Mouse (Mus musculus) neural tube, embryonic 12.5 days (tissue): ENCODE measurements around the gene Npdc1. TPM values are rescaled to one million over a fixed set of nuclear protein-coding genes. Genes with fewer than 3 reads are reported as not detected.
A peak's percentile ranks its signal among the peaks of the same experiment; 100 is the strongest.
"Not testable (repeated sequence)": the region's sequence is repeated elsewhere in the genome, so short reads cannot be mapped to it uniquely, and the experiment has no call there.

ENCODE experiments used
- ATAC-seq: fragments of 200-750 bp; cut with Nextera tagmentation; 2 replicates; pipeline ENCODE4 v1.8.0; 2017; ENCODE audit warnings: low read depth, mild to moderate bottlenecking, moderate TSS enrichment, moderate library complexity; ENCODE audit not compliant: low FRiP score
- H3K27ac ChIP-seq: fragments of 300-500 bp; sonication (generic); 2 replicates; pipeline ENCODE4 v1.5.1; 2016
- H3K27me3 ChIP-seq: fragments of 300-500 bp; sonication (generic); replicated peaks from 2 replicates; pipeline ENCODE4 v1.6.1; 2016; ENCODE audit warnings: mild to moderate bottlenecking
- H3K36me3 ChIP-seq: fragments of 300-500 bp; sonication (generic); 2 replicates; pipeline ENCODE4 v1.6.1; 2016; ENCODE audit warnings: mild to moderate bottlenecking
- H3K4me1 ChIP-seq: fragments of 300-500 bp; sonication (generic); 2 replicates; pipeline ENCODE4 v1.6.1; 2016
- H3K4me2 ChIP-seq: fragments of 300-500 bp; sonication (generic); replicated peaks from 2 replicates; pipeline ENCODE4 v1.6.1; 2016; ENCODE audit warnings: mild to moderate bottlenecking
- H3K4me3 ChIP-seq: fragments of 300-500 bp; sonication (generic); 2 replicates; pipeline ENCODE4 v1.5.1; 2016
- H3K9ac ChIP-seq: fragments of 300-500 bp; sonication (generic); 2 replicates; pipeline ENCODE4 v1.6.1; 2016; ENCODE audit warnings: mild to moderate bottlenecking
- H3K9me3 ChIP-seq: fragments of 300-500 bp; sonication (generic); 2 replicates; pipeline ENCODE4 v1.6.1; 2016; ENCODE audit warnings: mild to moderate bottlenecking
- WGBS: fragments of 180-500 bp; shearing (Covaris S2); methylation state at CpG from one replicate; pipeline ENCODE4 v1.1.7; 2016; 5-methylcytosine and 5-hydroxymethylcytosine counted together
- polyA plus RNA-seq: library from polyadenylated mRNA; unstranded; fragments of >200 nt; fragmentation: Nextera tagmentation; extraction: Ambion mirVana; gene quantifications from 2 replicates; pipeline ENCODE4 v1.2.1, GENCODE M21; 2016

Npdc1 gene
- polyA plus RNA-seq, 1 experiment from 2014 or later, result 266 TPM

GRCm38 (mm10) chr2:25398065-25398464 is 1.1 kb upstream of the Npdc1 start:
- 86% methylated on average over 7 of the region's 7 CpGs for WGBS
- Histone ChIP-seq H3K27me3 (peaks cover 76% of the 10 kb centered on the region), H3K9ac (no peak overlapping the region), H3K27ac (no peak overlapping the region), H3K9me3 (no peaks in the 10 kb centered on the region), H3K4me2 (no peak overlapping the region), H3K36me3 (no peaks in the 10 kb centered on the region), H3K4me3 (no peak overlapping the region), H3K4me1 (peaks cover 26% of the 10 kb centered on the region)
- no peak for ATAC-seq

- no peak overlapping the region for H3K9ac ChIP-seq
- no peak for ATAC-seq
These were observed 1.1 kb downstream of the Npdc1 start for GRCm38 (mm10) chr2:25400291-25400690.

DNA sequence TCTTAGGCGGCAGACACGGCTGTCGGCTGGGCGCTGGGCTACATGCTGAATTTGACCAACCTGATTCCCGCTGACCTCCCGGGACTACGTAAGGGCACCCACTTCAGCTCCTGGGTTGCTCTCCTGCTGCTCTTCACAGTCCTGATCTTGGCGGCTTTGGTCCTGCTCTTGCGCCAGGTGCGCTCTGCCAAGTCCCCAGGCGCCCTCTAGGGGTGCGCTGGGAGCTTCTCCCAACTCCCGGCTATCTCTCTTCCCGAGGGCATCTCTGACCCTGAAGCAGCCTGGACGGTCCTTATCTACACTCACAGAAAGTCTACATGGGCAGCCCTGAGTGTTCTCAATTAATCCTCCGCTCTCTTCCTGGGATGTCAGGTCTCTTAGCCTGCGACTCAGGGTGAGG is 1.6 kb downstream of the Npdc1 start:
- 2% methylated on average over 17 of the region's 17 CpGs for WGBS
- ATAC-seq, result no peak
- Histone ChIP-seq H3K27ac (no peak overlapping the region), H3K27me3 (peaks cover 57% of the 10 kb centered on the region), H3K4me1 (peaks cover 35% of the 10 kb centered on the region), H3K9me3 (no peaks in the 10 kb centered on the region), H3K9ac (no peak overlapping the region), H3K4me3 (peak overlapping the region; percentile 9; the same call in 1 of the 2 replicates), H3K36me3 (no peaks in the 10 kb centered on the region), H3K4me2 (peak overlapping the region; percentile 51)

More at GRCm38 (mm10) chr2:25400291-25400690, 1.1 kb downstream of the Npdc1 start:
- H3K4me1 ChIP-seq, result peaks cover 37% of the 10 kb centered on the region
- H3K36me3 ChIP-seq, result no peaks in the 10 kb centered on the region
- no peak overlapping the region for H3K27ac ChIP-seq
- H3K4me3 ChIP-seq, result peak overlapping the region; percentile 9; the same call in 1 of the 2 replicates
- 21% methylated on average over 16 of the region's 16 CpGs for WGBS
- H3K27me3 ChIP-seq, result peaks cover 61% of the 10 kb centered on the region
- H3K9me3 ChIP-seq, result no peaks in the 10 kb centered on the region
- H3K4me2 ChIP-seq, result peak overlapping the region; percentile 51

GRCm38 (mm10) chr2:25402377-25402971 is 3.3 kb downstream of the Npdc1 start:
- ATAC-seq, result peak; percentile 65
- Histone ChIP-seq H3K4me3 (peak overlapping the region; percentile 89), H3K27me3 (peaks cover 39% of the 10 kb centered on the region), H3K4me1 (peaks cover 29% of the 10 kb centered on the region), H3K9me3 (no peaks in the 10 kb centered on the region), H3K36me3 (peaks cover 7% of the 10 kb centered on the region; the same call in 1 of the 2 replicates), H3K27ac (no peak overlapping the region; the same call in 1 of the 2 replicates), H3K9ac (peak overlapping the region; percentile 98), H3K4me2 (peak overlapping the region; percentile 76)
- under 1% methylated on average over 13 of the region's 13 CpGs for WGBS

DNA sequence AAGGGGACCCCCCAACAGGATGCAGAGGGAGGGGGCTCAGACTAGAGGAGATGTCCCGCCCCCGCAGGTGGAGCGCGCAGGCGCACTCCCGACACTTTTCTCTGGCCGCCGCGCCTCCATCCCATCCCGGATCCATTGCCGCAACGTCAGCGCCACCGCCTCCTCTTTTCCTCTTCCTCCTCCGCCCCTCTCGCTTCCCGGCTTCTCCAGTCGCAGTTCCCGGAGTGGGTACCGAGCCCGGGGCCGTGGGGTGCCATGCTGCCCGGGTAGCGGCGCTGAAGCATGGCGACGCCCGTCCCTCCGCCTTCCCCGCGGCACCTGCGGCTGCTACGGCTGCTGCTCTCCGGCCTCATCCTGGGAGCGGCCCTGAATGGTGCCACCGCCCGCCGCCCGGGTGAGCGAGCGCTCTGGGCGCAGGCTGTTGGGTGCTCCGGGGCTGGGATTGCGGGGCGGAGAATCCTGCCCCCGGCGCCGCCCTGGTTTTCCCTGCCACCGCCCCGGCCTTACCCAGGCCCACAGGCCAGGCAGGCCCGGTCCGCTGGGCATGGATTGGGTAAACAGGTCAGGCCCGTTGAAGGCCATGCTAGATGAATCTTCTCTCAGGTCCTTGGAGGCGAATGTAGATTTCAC is 3.9 kb downstream of the Npdc1 start:
- under 1% methylated on average over 54 of the region's 54 CpGs for WGBS
- H3K27ac ChIP-seq, result peak overlapping the region; percentile 60

DNA sequence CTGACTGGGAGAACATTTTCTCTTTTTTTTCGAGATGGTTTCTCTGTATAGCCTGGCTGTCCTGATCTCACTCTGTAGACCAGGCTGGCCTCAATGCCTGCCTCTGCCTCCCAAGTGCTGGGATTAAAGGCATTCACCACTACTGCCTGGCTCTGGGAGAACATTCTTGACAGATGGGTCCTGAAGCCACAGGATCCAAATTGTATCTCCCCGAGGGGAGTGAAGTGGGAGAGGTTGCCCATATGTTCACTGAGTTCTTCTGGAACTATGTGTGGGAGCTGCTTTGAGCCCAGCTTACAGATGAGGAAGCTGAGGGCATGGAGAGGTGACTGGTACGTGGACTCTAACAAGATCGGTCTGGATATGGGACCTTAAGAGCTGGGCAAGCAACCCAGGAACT is 4.8 kb downstream of the Npdc1 start:
- H3K27me3 ChIP-seq, result peaks cover 24% of the 10 kb centered on the region
- WGBS, result 82% methylated on average over 4 of the region's 4 CpGs

More for the DNA sequence above, 3.9 kb downstream of the Npdc1 start:
- Histone ChIP-seq H3K27me3 (peaks cover 33% of the 10 kb centered on the region), H3K4me2 (peak overlapping the region; percentile 76), H3K36me3 (peaks cover 13% of the 10 kb centered on the region), H3K9ac (peak overlapping the region; percentile 98), H3K4me3 (peak overlapping the region; percentile 89), H3K9me3 (no peaks in the 10 kb centered on the region), H3K4me1 (peaks cover 29% of the 10 kb centered on the region)
- peak; percentile 77 for ATAC-seq

GRCm38 (mm10) chr2:25408908-25409307 is 9.8 kb downstream of the Npdc1 start:
- Histone ChIP-seq H3K27me3 (0 out of 2 replicates have a peak, but pooled peaks cover 4% of the 10 kb centered on the region), H3K9me3 (no peaks in the 10 kb centered on the region), H3K9ac (no peak overlapping the region), H3K36me3 (peaks cover 34% of the 10 kb centered on the region), H3K4me1 (peaks cover 14% of the 10 kb centered on the region), H3K4me3 (no peak overlapping the region), H3K4me2 (no peak overlapping the region), H3K27ac (no peak overlapping the region)
- WGBS, result 88% methylated on average over 10 of the region's 10 CpGs
- no peak for ATAC-seq

More for the DNA sequence above, 4.8 kb downstream of the Npdc1 start:
- no peak for ATAC-seq
- Histone ChIP-seq H3K4me3 (peak overlapping the region; percentile 89), H3K4me2 (peak overlapping the region; percentile 76), H3K36me3 (peaks cover 20% of the 10 kb centered on the region), H3K27ac (no peak overlapping the region), H3K9me3 (no peaks in the 10 kb centered on the region), H3K9ac (peak overlapping the region; percentile 98), H3K4me1 (peaks cover 29% of the 10 kb centered on the region)

DNA sequence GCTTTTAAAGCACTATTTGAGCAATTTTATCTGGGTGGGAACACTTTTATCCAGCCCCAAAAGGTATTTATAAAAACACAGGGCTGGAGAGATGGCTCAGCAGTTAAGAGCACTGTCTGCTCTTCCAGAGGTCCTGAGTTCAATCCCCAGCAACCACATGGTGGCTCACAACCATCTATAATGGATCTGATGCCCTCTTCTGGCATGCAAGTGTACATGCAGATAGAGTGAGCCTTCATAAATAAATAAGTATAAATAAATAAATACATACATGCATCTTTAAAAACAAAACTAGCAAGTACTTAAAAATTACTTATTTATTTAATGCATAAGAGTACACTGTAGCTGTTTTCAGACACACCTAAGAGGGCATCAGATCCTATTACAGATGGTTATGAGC is 14.3 kb downstream of the Npdc1 start:
- not testable (repeated sequence) for H3K9ac ChIP-seq, H3K4me1 ChIP-seq, H3K9me3 ChIP-seq, H3K4me2 ChIP-seq, H3K4me3 ChIP-seq, H3K27me3 ChIP-seq, H3K27ac ChIP-seq, ATAC-seq
- peaks cover 20% of the 10 kb centered on the region for H3K36me3 ChIP-seq

GRCm38 (mm10) chr2:25417426-25417825 is 18.3 kb downstream of the Npdc1 start:
- no peaks in the 10 kb centered on the region for H3K9me3 ChIP-seq
- no peak overlapping the region for H3K4me3 ChIP-seq
- 25% methylated on average over 3 of the region's 3 CpGs for WGBS
- H3K4me2 ChIP-seq, result no peak overlapping the region
- H3K9ac ChIP-seq, result no peak overlapping the region
- H3K27me3 ChIP-seq, result no peaks in the 10 kb centered on the region
- ATAC-seq, result no peak
- no peaks in the 10 kb centered on the region for H3K4me1 ChIP-seq
- H3K27ac ChIP-seq, result no peak overlapping the region
- H3K36me3 ChIP-seq, result no peaks in the 10 kb centered on the region; the same call in 1 of the 2 replicates

DNA sequence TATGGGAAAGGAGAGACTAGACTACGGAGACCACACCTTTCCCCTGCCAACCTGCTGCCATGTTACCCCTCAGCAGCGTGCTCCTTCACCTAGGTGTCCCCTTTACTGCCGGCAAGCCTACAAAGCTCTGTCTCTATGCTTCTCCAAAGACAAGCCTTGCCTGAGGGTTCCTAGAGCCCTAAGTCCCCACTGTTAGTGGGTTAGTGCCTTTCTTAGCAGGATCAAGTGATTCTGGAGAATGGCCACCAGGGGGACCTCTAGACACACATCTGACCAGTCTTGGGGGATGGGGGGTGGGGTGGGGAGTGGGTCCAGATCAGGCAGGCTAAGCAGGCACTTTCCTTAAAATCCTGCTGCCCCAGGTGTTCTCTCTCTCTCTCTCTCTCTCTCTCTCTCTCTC is 22.7 kb downstream of the Npdc1 start:
- 16% methylated on average over 3 of the region's 3 CpGs for WGBS
- Histone ChIP-seq H3K9me3 (no peaks in the 10 kb centered on the region), H3K36me3 (no peaks in the 10 kb centered on the region), H3K4me1 (no peaks in the 10 kb centered on the region), H3K9ac (no peak overlapping the region), H3K27ac (no peak overlapping the region), H3K27me3 (peaks cover 28% of the 10 kb centered on the region), H3K4me3 (no peak overlapping the region), H3K4me2 (no peak overlapping the region)
- peak; percentile 18; the same call in 1 of the 2 replicates for ATAC-seq

- H3K4me3 ChIP-seq, result no peak within 1 kb of the TSS
- peaks cover 28% of the 10 kb centered on the region for H3K27me3 ChIP-seq
- no peak within 1 kb of the TSS for H3K4me2 ChIP-seq
- no peaks in the 10 kb centered on the region for H3K36me3 ChIP-seq
- no peak within 1 kb of the TSS for H3K27ac ChIP-seq
- ATAC-seq, result no peak
- 73% methylated on average over 17 of the region's 17 CpGs for WGBS
- no peaks in the 10 kb centered on the region for H3K4me1 ChIP-seq
- no peaks in the 10 kb centered on the region for H3K9me3 ChIP-seq
- H3K9ac ChIP-seq, result no peak within 1 kb of the TSS
These were observed 23.6 kb downstream of the Npdc1 start, which contains the start of gene Fut7 for GRCm38 (mm10) chr2:25422587-25423410. Gene Fut7 (plus strand): TSS chr2:25423267.

DNA sequence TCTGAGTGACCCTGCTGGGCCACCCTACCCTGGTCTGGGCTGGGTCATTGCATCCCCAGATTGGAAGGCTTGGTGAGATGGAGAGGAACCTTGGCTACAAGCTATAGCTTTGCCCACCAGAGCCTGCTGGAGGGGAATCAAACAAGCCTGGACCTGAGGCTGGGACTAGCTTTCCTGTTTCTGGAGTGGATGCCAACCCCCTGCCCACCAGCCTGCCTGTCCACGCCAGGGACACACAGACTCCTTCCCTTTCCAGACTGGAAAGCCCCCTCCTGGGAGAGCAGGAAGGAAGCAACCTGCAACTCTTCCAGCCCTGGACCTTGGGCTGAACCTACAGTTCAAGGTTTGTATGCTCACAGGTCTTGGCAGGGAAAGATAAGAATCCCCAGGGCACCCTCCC is 24.5 kb downstream of the Npdc1 start:
- Histone ChIP-seq H3K9me3 (no peaks in the 10 kb centered on the region), H3K4me3 (no peak overlapping the region), H3K4me1 (no peaks in the 10 kb centered on the region), H3K4me2 (no peak overlapping the region), H3K27me3 (peaks cover 28% of the 10 kb centered on the region), H3K36me3 (no peaks in the 10 kb centered on the region), H3K27ac (no peak overlapping the region), H3K9ac (no peak overlapping the region)
- 85% methylated on average over 1 of the region's 1 CpGs for WGBS
- ATAC-seq, result no peak
